Mouse (Mus musculus) E14TG2a.4 (cell line): ENCODE measurements around the gene Gm10382.
"Not testable (repeated sequence)": the region's sequence is repeated elsewhere in the genome, so short reads cannot be mapped to it uniquely, and the experiment has no call there.

Experiments
- CTCF ChIP-seq: conservative IDR thresholded peaks from 2 replicates; pipeline ENCODE4 v1.5.1; 2014; ENCODE audit warnings: low read length
- NANOG ChIP-seq: IDR thresholded peaks from 2 replicates; pipeline ENCODE4 v1.6.1; 2014; ENCODE audit warnings: borderline replicate concordance, low read length, mixed read lengths

DNA sequence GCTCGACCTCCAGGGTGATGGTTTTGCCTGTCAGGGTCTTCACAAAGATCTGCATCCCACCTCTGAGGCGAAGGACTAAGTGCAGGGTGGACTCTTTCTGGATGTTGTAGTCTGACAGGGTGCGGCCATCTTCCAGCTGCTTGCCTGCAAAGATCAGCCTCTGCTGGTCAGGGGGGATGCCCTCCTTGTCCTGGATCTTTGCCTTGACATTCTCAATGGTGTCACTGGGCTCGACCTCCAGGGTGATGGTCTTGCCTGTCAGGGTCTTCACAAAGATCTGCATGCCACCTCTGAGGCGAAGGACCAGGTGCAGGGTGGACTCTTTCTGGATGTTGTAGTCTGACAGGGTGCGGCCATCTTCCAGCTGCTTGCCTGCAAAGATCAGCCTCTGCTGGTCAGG, 1.8 kb upstream of the Gm10382 start:
- not testable (repeated sequence) for TF ChIP-seq CTCF, NANOG
